Mouse (Mus musculus) naive thymus-derived CD4-positive, alpha-beta T cell, adult 2 months (primary cell): ENCODE results near the gene Zc3h12b.
A peak's percentile ranks its signal among the peaks of the same experiment; 100 is the strongest.

Experiments used
- DNase-seq: peaks from one replicate; pipeline ENCODE4 v3.0.0-alpha.2; 2011; ENCODE audit warnings: low read depth

The Zc3h12b gene

DNA sequence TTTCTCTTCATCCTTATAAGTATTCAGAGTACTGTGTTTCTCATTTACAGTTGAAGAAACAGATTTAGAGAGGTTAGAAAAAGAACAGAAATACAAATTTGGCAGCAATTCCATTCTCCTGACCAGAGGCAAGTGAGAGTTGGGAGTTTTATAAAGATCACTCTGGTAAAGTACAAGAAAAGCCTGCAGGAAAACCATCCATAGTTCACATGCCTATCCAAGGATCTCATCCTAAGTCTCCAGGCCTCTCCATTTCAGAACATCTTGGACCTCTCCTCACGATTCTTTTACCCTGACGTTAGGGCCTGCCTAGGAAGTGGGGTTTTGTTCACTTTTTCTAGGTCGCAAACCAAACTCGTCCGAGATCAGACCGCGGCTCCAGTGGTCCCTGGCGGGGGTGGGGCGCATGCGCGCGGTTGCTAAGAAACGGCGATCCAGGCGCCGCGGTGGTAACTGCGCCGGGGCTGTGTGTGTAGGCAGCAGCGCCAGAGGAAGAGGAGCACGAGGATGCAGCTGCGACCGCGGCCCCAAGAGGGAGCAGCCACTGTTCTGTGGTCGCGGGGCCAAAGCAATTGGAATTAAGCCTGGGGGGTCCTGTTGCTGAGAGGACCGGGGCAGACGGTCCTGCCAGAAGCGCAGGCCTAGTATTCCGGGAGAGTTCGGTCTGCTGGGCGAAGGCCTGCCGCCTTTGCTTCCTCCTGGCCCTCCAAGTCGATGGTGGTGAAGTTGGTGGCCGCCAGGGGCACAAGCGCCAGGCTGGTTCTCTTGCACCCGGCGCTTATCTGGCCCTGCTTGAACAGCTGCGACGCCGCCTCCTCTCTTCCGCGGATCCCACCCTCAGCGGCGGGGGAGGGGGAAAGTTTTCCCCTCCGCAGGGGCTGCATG, at the start of gene Zc3h12b:
Gene Zc3h12b (plus strand): TSS at position 452 of the 885 bp plus-strand sequence.
- peak; percentile 71 for DNase-seq

DNA sequence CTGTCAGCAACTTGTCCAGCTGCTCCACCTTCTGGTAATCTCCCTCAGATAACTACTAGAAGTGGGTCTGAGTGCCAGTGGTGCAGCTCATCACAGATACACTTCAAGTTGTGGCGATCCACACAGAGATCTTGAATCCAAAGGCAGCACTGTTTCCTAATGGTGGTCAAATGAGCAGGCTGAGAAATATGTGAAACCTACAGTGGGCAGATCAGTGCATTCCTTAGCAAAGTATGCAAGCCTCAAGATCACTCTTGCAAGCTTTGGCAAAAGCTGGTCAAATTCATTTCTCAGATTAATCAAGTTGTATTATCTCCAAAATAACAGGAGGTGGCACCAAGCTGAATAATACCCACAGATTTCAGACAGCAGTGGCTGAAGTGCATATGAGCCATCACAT, 29.3 kb upstream of the Zc3h12b start:
- DNase-seq: no peak

DNA sequence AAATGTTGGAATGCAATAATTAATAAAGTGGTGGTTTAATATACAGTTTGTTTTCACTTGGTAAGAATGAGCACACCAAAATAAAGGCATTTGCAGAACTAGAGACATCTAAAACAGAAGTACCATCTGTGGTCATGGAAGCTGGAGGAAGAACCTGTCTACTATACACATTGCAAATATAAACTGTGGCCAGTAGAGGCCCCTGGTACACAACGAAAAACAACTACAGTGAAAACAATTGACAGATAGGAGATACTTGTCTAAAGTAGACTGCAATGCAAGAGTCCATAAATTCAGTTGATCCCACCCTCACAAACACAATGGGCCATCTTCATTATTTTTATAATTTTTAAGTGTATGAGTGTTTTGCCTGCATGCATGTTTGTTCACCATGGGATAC, 24.4 kb upstream of the Zc3h12b start:
- peak; percentile 42 for DNase-seq

DNA sequence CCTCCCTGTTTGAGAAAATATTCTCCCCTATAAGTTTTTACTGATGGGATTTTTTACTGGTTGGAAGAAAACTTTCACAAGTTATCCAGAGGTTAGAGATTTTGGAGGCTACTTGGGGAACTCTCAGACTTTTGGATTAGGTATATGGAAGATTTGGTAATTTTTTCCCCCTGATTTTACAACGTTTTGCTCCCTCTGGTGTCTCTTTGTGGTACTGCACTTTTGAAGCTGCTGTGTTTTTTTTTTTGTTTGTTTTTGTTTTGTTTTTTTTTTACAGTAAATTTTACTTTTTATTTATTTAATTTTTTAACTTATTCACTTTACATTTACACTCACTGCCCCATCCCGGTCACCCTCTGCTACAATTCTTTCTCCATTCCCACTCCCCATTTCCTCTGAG, 26.8 kb downstream of the Zc3h12b start:
- peak; percentile 42 for DNase-seq

DNA sequence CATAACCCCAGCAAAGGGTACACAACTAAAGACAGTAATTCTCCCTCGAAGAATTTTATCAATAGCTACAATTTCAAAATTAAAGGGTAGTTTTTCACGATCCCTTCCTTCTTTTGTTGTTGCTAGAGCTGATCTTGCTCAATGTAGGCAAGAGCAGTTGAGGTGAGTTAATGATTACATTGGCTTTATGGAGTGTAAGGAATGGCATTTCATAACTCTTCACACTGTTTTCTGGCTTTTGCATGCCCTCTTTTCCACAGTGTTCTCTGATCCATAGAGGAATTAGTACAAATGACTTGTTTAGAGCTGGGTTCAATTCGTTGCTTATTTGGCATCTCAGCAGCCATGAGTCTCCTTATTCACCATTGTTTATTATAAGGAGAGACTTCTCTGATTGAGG, 84.4 kb downstream of the Zc3h12b start:
- DNase-seq: no peak

DNA sequence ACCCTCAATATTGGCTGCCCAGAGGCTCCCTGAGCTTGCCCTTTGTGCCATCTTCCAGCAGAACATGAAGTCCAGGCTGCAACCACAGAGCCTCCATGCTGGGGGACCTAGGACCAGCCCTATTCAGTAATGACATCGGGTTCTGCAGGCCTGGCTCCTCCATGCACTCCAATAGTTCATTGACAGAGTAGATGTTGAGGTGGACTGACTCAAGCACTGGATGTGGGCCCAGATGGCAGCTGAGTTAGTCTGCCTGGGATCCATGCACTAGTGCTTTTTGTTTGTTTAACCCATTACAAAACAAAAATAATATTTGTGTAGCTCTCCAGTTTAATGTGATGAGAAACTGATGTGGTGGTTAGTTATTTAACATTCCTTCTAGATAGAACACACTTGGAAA, 90.3 kb downstream of the Zc3h12b start:
- no peak for DNase-seq

DNA sequence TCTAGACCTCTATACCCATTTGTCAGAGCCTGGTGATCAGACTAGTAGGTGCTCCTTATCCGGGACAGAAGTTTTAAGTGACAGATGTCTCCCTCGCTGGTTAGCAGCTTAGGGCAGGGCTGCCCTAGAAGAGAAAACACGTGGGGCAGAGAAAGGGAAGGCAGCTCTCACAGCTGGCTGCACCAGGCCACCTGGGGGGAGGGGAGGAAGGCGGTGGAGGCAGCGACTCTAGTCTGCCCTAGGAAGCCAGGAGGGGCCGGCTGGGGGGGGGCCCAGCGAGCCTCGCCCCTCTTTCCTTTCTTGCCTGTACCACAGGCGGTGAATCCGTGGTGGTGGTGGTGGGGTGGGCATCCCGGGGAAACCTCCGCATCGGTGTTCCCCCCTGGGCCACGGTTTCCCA, 141.3 kb downstream of the Zc3h12b start:
- DNase-seq: peak; percentile 46

DNA sequence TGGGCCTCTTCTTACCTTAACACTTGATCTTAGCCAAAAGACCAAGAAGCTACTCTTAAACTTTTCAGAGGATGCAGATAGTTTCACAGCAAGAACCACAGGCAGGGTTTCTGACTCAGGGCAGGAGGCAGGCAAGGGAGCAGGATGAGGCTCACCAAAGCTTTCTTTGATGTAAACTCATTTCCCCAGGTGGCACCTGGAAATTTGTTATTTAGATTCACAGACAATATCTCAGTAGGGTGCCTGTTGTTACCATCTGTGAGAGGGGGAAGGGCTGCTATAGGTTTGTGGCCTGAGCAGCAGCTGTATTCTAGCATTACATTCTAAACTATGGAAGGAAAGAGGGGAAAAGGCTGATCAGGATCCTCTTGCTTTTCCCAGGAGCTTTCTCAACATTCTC, 169.6 kb downstream of the Zc3h12b start:
- DNase-seq: no peak

DNA sequence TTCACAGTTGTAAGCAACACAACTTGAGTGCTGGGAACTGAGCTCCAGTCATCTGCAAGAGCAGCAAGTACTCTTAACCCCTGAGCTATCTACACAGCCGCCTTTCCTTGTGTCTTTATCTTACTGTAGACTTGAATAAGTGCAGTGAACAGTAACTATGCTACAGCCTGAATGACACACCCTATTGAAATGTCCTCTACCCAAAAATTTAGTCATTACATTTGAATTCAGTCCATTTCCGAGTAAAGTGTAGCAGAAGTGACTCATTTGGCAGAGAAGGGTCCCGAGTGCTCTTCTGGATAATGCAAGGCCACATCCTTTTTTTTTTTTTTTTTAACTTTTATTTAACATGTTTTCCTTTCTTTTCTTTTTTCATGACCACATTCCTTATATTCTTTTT, 191.2 kb downstream of the Zc3h12b start:
- no peak for DNase-seq

DNA sequence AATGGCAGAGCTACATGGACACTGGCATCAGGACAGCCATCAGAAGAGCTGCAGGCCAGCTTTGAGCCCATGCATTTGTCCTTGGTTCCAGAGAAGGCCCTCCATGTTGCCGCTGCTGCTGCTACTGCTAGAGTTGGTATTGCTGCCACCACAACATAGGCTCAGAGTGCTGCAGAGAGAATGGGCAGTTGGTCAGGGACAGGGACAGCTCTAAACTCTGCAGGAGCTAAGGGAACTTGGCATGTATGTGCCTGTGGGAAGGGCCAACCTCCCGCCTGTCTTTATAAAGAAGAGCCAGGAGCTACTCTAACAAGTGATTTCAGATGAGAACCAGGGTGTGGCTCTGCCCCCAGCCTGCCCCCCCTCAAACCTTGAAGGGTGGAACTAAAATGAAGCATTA, 224.0 kb downstream of the Zc3h12b start:
- no peak for DNase-seq

DNA sequence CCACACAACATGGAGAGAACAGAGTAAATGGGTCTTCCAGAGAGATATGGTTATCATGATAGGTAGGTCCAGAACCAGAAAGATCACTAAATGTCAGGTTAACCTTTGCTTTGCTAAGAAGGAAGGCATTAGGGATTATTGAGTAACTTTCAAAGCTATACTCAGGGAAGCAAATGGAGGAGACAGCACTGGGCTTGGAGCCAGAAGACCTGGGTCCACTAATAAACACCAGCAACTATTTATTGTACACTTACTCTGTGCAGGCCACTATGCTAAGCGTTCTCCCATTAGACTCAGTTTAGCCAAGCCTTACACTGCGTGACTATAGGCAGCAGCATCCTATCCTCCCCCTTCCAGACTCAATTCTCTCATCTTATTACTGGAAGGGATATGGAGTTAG, 234.0 kb downstream of the Zc3h12b start:
- no peak for DNase-seq

DNA sequence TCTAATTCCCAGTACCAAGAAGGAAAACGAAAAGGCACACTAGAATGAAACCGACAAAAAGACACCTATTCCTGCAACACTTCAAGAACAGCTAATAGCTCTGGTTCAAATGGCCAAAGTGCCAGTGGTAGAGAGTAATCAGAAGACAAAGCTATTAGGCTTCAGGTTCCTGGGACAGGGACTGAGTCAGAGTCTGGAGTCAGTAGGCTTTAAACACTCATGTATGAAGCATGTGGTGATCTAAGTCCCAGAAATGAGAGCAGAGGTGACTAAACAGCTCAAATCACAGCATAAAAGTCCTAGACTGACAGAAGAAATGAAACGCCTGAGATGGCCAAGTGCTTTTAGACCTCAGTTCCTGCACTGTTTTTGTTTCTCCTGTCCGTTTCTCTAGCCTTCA, 236.7 kb downstream of the Zc3h12b start:
- DNase-seq: no peak

DNA sequence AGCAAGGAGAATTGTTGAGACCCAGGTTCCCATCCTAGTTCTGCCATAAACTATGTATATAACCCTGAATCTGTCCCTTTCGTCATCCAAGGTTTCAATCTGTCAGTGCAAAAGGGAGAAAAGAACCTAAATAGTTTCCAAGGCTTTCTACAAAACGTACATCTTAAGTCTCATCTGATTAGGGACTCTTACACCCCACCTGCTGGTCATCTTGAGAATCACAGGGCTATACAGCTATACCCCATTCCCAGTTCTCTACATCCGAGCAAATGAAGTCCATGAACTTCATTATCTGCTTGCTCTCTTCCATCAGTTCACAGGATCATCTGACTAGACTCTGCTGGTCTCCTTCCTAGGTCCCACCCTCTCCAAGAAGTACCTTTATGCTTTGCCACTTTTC, 239.3 kb downstream of the Zc3h12b start:
- peak; percentile 57 for DNase-seq

DNA sequence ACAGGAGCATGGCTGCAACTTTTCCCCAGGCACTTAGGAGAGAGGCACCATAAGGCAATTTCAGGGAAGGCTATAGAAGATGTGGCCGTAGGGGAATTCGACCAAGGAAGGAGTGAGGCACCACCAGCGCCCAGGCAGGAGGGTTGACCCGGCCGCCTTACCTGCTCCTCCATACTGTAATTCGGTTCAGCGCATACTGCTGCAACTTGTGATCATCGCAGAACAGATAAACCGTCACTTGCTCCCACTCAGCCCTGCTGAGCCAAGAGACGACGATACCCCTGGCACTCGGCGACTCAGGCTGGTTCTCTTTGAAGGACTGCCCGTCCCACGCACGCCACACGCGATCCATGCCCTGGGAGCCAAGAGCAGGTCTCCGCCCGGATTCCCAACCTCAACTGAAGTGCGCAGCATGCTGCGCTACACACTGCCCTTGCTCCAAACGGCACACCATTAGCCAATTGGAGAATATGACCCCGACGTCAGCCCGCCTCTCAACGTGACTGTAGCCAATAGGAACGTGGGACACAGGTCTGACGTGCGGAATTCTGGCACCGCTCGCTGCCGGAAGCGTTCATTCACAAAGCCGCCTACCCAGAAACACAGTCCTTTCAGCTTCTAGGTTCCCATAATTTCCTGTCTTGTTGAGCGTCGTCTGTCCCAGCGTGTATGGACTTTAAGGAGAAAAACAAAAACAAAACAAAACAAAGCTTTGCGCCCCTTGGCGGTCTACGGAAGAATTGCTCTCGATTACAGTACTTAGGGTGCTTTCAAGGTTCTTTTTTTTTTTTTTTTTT, 245.2 kb downstream of the Zc3h12b start, which contains the start of gene Las1l:
Gene Las1l (minus strand): TSS at position 466 of the 797 bp plus-strand sequence.
- peak; percentile 93 for DNase-seq

DNA sequence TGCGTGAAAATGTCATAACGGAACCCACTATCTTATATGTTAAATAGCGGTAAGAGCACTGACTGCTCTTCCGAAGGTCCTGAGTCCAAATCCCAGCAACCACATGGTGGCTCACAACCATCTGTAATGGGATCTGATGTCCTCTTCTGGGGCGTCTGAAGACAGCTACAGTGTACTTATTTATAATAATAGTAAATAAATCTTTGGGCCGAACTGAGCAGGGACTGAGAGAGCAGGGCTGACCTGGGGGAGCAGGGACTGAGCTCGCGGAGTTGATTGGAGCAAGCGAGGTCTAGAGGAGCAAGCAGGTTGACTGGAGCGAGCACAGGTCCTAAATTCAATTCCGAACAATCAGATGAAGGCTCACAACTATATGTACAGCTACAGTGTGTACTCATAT, 246.0 kb downstream of the Zc3h12b start:
- peak; percentile 26 for DNase-seq

DNA sequence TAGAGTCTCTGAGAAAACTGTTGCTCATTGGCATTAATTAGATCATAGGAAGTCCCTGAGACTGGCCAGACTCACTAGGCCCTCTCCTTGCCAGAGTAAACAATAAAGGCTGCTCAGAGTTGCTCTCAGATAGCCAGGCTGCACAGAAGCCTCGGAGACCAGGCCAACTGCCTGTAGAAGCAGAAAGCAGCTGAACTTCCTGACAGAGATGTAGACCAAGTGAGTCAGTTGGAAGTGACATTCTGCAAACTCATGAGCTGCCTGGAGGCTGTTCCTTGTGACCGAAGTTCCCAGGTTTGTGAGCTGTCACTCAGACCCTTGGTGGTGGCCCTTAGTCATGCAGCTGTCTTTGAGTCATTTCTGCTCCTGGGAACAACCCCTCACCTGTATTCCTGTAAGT, 251.9 kb downstream of the Zc3h12b start:
- no peak for DNase-seq

DNA sequence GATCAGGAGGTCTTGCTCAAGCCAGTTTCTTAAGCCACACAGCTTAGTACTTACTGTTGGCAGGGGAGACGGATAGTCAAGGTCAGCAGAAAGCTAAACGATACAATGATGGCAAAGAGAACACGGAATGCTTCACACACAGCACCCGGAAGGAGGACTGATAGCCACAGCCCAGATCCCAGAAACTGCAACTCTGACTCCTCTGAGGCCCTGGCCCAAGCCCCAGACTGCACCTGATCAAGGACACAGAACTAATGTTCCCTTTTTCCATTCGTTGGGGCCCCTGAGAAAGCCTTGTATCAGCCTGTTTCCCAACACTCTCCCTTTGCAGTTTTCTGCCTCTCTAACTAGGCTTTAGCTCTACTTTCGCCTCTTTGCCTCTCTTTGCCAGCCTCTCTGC, 253.6 kb downstream of the Zc3h12b start:
- no peak for DNase-seq

DNA sequence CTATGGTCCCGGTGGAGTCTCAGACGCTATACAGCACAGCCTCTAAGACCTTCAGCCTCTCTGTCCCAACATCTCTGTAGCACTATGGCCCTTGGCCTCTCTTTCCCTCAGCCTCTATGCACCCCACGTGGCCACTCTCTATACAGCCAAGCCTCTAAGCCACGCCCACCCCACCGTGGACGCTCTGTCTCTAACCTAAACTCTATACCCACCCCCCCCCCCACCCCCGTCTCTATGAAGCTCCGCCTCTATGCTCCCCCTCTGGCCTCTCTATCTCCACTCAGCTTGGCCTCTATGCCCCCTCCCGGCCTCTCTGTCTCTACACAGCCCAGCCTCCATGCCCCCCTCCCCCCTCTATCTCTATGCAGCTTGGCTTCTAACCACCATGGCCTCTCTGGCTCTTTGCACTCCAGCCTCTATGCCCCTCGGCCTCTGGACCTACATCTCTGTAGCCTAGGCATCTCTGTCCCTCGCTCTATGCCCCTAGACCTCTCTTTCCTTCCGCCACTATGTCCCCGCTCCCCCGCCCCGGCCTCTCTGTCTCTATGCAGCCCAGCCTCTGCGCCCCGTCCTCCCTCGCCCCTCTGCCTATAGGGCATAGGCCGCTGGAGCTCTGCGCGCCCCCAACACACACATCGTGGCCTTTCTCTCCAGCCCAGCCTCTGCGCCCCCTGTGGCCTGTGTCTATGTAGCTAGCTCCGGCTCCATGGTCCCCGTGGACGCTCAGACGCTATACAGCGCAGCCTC, 256.5 kb downstream of the Zc3h12b start:
- DNase-seq: peak; percentile 69

DNA sequence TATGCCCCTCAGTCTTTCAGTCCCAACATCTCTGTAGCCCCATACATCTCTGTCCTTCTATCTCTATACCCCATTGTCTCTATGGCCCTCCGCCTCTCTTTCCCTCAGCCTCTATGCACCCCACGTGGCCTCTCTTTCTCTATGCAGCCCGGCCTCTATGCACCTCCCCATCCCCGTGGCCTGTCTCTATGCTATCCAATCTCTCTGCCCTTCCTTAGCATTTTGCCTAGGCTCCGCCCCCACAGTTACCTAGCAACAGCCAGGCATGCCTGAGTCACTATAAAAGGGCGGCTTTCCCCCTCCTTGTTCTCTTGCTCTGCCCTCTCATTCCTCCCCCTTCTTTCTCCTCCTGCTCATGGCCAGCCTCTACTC, 257.1 kb downstream of the Zc3h12b start:
- peak; percentile 88 for DNase-seq

DNA sequence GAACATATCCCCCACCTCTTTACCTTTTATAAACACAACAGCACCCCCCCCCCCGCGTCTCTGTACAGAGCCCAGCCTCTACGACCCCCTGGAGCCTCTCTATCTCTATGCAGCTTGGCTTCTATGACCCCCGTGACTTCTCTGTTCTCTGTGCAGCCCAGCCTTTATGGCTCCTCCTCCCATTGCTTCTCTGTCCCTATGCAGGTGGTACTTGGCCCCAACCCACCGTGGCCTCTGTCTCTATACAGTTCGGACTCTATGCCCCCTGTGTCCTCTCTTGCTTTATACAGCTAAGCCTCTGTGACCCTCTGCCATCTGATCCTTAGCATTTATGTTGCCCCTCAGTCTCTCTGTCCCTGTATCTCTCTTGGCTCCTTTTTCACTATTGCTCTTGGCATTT, 257.6 kb downstream of the Zc3h12b start:
- DNase-seq: no peak

DNA sequence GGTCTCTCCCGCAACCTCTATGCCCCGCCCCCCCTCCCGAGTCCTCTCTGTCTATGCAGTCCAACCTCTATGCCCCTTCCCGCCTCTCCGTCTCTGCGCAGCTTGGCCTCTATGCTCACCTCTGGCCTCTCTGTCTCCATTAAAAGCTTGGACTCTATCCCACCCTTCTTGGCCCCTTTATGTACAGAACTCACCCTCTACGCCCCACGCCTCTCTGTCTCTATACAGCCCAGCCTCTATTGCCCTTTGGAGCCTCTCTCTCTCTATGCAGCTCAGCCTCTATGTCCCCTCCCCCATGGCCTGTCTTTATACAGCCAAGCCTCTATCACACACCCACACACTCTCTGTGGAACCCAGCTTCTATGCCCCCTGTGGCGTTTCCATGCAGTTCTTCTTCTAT, 258.5 kb downstream of the Zc3h12b start:
- DNase-seq: no peak
